Mouse (Mus musculus): Measurements from ENCODE around the gene Kctd10. TPM values are rescaled to one million over a fixed set of nuclear protein-coding genes. Genes with fewer than 3 reads are reported as not detected.

Gene Kctd10
- total RNA-seq, 2 experiments from 2014 or later = 48.7 to 53.0 TPM

- intact Hi-C loops (cut with DNase I) = loop anchor here (2.0 kb wide), 1 partner anchor 44 kb away; no protein-coding TSS in a partner anchor
- DNase-seq (ENCODE audit: low spot score in 2 of 2) = peak; percentile 37 to 46
These were observed 23.2 kb downstream of the Kctd10 start for GRCm38 (mm10) chr5:114356936-114357751.

- peak; percentile 71 to 72 for DNase-seq (ENCODE audit: low spot score in 2 of 2)
- intact Hi-C loops (cut with DNase I) = loop anchor here (2.0 kb wide), 1 partner anchor 44 kb away; no protein-coding TSS in a partner anchor
These were observed 23.9 kb downstream of the Kctd10 start for GRCm38 (mm10) chr5:114356250-114356935.

DNA sequence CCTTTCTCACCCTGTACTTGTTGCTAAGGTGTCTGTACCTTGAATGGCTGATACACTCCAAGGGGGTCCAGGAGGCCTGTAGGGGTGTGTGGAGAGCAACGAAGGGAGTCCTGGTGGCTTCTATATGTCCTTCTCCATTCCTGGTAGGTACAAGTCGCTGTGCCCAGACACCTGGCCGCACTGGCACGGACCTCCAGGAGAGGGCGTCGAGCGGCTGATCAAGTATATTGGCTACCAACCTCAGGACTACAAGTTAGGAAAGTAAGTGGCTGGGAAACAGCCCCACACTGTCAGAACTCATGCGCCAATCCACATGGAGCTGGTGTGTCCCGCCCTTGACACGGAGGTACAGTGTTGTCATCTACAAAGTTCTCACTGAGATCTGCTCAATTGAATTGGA, 28.8 kb downstream of the Kctd10 start:
- DNase-seq (ENCODE audit: low spot score in 2 of 2) = no peak
- intact Hi-C loops (cut with DNase I) = no loop called here

DNA sequence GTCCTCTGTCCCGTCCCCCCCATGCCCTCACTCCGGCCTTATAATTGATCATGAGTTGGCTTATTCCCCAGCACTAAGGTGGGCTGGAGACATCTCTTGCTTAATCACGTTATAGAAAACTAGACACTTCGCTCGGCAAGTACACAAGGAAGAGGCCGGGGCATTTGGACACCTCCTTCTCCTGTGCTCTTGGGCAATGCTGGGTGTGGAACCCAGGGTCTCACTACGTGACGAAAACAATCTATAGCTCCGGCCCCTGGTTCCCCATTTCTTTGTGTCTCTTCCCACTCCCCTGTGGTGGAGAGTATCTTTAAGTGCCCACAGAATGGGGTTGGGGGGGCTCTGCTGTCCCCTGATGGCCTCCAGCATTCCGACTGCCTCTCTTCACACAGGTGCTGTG, 33.3 kb downstream of the Kctd10 start:
- DNase-seq (ENCODE audit: low spot score in 2 of 2) = no peak
- intact Hi-C loops (cut with DNase I) = no loop called here

GRCm38 (mm10) chr5:114345538-114345937, 34.8 kb downstream of the Kctd10 start:
- intact Hi-C loops (cut with DNase I) = no loop called here
- DNase-seq (ENCODE audit: low spot score in 2 of 2) = no peak

- DNase-seq (ENCODE audit: low spot score in 2 of 2) = no peak
- intact Hi-C loops (cut with DNase I) = no loop called here
These were observed 36.7 kb downstream of the Kctd10 start for GRCm38 (mm10) chr5:114343612-114344011.

DNA sequence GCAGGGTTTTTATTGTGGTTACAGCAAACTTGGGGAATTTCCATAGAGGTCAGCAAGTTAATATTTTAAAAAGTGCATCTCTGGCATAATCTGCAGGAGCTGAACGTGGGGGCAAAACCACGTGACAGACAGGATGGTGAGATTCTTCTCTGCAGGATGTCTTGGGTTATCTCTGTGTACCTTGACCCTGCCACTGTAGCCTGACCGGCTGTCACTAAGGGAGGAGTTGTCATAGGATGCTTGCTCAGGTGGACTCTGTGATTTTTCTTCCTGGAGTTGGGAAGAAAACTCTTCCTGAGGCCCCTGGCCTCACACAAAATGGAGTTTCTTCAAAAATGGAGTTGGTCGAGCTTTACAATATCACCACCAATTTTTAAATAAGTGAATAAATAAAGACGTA, 37.3 kb downstream of the Kctd10 start:
- intact Hi-C loops (cut with DNase I) = no loop called here

GRCm38 (mm10) chr5:114323791-114324507, 56.4 kb downstream of the Kctd10 start:
- intact Hi-C loops (cut with DNase I) = no loop called here
- no peak for DNase-seq (ENCODE audit: low spot score in 2 of 2)

More for the DNA sequence above, 37.3 kb downstream of the Kctd10 start:
- DNase-seq (ENCODE audit: low spot score in 2 of 2) = no peak

GRCm38 (mm10) chr5:114323105-114323790, 57.1 kb downstream of the Kctd10 start:
- no peak for DNase-seq (ENCODE audit: low spot score in 2 of 2)
- intact Hi-C loops (cut with DNase I) = no loop called here

Small RNA genes within 50 kb of the gene (microRNA-seq; reads per million reads assigned to microRNA genes)
- gene Mir7027 = not detected

Other genes with a start within 250 kb of the Kctd10 start
- 1 to 10 TPM; 3.9 to 6.9 TPM for gene Acacb, start 234.0 kb downstream of the Kctd10 start, total RNA-seq (2021)
- gene Foxn4, start 106.7 kb downstream of the Kctd10 start, total RNA-seq (2021) = not detected
- 1 to 10 TPM; 1.7 to 2.5 TPM for gene Myo1h, start 91.3 kb downstream of the Kctd10 start, total RNA-seq (2021)
- gene Ube3b, start 99 bp upstream of the Kctd10 start, total RNA-seq (2021) = 10 to 100 TPM; 81.6 to 88.1 TPM
- 10 to 100 TPM; 19.6 to 22.4 TPM for gene Mmab, start 63.6 kb upstream of the Kctd10 start, total RNA-seq (2021)
- 10 to 100 TPM; 23.8 to 30.0 TPM for gene Mvk, start 63.8 kb upstream of the Kctd10 start, total RNA-seq (2021)
- 10 to 100 TPM in 1 of 2 experiments, 1 to 10 TPM in 1; 10.0 to 12.6 TPM for gene Fam222a, start 187.5 kb upstream of the Kctd10 start, total RNA-seq (2021)

Data from left cerebral cortex, postnatal 36 days (tissue).